Mouse (Mus musculus): Measurements from ENCODE around the gene Snap91. TPM values are rescaled to one million over a fixed set of nuclear protein-coding genes. Genes with fewer than 3 reads are reported as not detected.

Snap91 gene
- total and polyA plus RNA-seq, 2 experiments from 2014 or later, result 151 to 192 TPM

DNA sequence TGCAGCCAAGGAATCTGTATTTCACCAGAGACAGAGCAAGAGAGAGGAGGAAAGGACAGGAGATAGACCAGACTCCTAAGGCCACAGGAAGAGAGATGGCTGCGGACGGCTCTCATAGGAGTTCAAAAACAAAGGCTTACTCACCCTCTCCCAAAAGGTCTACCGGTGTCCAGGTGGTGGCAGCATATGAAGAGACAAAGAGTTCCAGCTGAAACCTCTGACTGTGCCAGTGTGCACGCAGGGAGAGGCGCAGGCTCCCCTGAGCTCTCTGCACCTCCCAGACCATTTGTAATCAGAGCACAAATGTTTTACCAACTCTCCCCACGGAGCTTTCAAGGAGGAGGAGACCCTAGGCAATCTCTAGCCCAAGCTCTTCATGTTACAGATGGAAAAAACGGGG, 81.8 kb downstream of the Snap91 start:
- Histone ChIP-seq H3K9ac (replicated peaks; ENCODE audit: low read length) (no peak overlapping the region), H3K27ac (no peak overlapping the region), H3K36me3 (ENCODE audit: insufficient read depth, low read length) (0 out of 2 replicates have a peak, but pooled peaks cover 3% of the 10 kb centered on the region), H3K4me2 (ENCODE audit: low read depth, low read length) (no peak overlapping the region), H3K4me1 (ENCODE audit: insufficient read depth, low read length) (no peaks in the 10 kb centered on the region), H3K27me3 (ENCODE audit: insufficient read depth, low read length) (no peaks in the 10 kb centered on the region), H3K9me3 (ENCODE audit: low read length) (no peaks in the 10 kb centered on the region), H3K4me3 (ENCODE audit: low read length) (no peak overlapping the region)
- 48% methylated on average over 7 of the region's 7 CpGs for WGBS
- TF ChIP-seq CTCF (IDR thresholded peaks at IDR 0.05; ENCODE audit: low read depth), result no peak
- DNase-seq (ENCODE audit: low spot score) (no peak), ATAC-seq (no peak)

DNA sequence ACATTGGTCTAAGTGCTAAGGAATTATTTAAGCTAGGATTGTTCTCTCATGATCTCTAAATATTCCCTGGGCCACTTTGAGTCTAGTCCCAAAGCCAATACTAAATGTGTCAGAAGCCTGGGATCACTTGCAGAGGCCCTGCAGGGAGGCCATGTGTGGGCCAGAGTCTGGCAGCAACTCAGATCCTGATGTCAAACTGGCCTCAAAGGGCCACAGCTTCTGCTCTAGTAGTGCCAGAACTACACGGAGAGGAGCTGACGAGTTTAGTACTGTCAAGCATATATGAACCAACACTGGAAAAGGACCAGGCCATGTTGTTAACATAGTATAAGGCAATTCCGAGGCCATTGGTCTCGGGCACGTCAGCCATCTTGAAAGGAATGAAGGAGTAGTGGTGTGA, 82.3 kb downstream of the Snap91 start:
- Histone ChIP-seq H3K4me2 (ENCODE audit: low read depth, low read length) (no peak overlapping the region), H3K4me1 (ENCODE audit: insufficient read depth, low read length) (no peaks in the 10 kb centered on the region), H3K27ac (no peak overlapping the region), H3K9me3 (ENCODE audit: low read length) (no peaks in the 10 kb centered on the region), H3K36me3 (ENCODE audit: insufficient read depth, low read length) (peaks cover 6% of the 10 kb centered on the region; the same call in 1 of the 2 replicates), H3K27me3 (ENCODE audit: insufficient read depth, low read length) (no peaks in the 10 kb centered on the region), H3K9ac (replicated peaks; ENCODE audit: low read length) (no peak overlapping the region), H3K4me3 (ENCODE audit: low read length) (no peak overlapping the region)
- 77% methylated on average over 5 of the region's 5 CpGs for WGBS
- TF ChIP-seq CTCF (IDR thresholded peaks at IDR 0.05; ENCODE audit: low read depth), result no peak
- ATAC-seq, result no peak
- no peak for DNase-seq (ENCODE audit: low spot score)

DNA sequence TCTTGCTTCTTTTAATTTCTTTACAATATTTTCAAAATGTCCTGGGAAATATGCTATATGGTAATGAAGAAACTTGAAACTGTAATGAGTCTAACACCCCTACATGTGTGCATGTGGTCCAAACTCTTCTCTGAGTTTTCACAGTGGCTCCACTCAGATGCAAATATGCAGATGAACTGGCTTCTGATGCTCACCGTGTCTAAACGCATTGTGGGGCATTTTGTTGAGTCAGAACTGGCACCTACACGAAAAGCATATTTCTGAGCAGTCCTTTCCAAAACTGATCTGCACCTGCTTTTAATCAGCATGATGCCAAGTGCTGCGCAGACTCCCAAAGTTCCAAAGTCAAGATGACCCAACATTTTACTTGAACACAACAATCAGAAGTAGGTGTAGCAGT, 82.9 kb downstream of the Snap91 start:
- no peak for TF ChIP-seq CTCF (IDR thresholded peaks at IDR 0.05; ENCODE audit: low read depth)
- no peak overlapping the region for H3K4me3 ChIP-seq (ENCODE audit: low read length)
- H3K9me3 ChIP-seq (ENCODE audit: low read length), result no peaks in the 10 kb centered on the region
- ATAC-seq (no peak), DNase-seq (ENCODE audit: low spot score) (no peak)
- peaks cover 7% of the 10 kb centered on the region; the same call in 1 of the 2 replicates for H3K36me3 ChIP-seq (ENCODE audit: insufficient read depth, low read length)
- no peaks in the 10 kb centered on the region for H3K4me1 ChIP-seq (ENCODE audit: insufficient read depth, low read length)
- H3K4me2 ChIP-seq (ENCODE audit: low read depth, low read length), result no peak overlapping the region
- H3K27ac ChIP-seq, result no peak overlapping the region
- WGBS, result 60% methylated on average over 4 of the region's 4 CpGs
- H3K27me3 ChIP-seq (ENCODE audit: insufficient read depth, low read length), result no peaks in the 10 kb centered on the region
- no peak overlapping the region for H3K9ac ChIP-seq (replicated peaks; ENCODE audit: low read length)

- H3K27ac ChIP-seq, result no peak overlapping the region
- TF ChIP-seq CTCF (IDR thresholded peaks at IDR 0.05; ENCODE audit: low read depth), result no peak
- H3K4me1 ChIP-seq (ENCODE audit: insufficient read depth, low read length), result no peaks in the 10 kb centered on the region
- no peaks in the 10 kb centered on the region for H3K27me3 ChIP-seq (ENCODE audit: insufficient read depth, low read length)
- WGBS, result 66% methylated on average over 3 of the region's 3 CpGs
- no peak overlapping the region for H3K4me2 ChIP-seq (ENCODE audit: low read depth, low read length)
- no peak for DNase-seq (ENCODE audit: low spot score)
- no peak overlapping the region for H3K4me3 ChIP-seq (ENCODE audit: low read length)
- H3K9me3 ChIP-seq (ENCODE audit: low read length), result no peaks in the 10 kb centered on the region
- peaks cover 14% of the 10 kb centered on the region; the same call in 1 of the 2 replicates for H3K36me3 ChIP-seq (ENCODE audit: insufficient read depth, low read length)
- H3K9ac ChIP-seq (replicated peaks; ENCODE audit: low read length), result no peak overlapping the region
- ATAC-seq, result no peak
Measured at GRCm38 (mm10) chr9:86795236-86795635, 85.2 kb downstream of the Snap91 start.

- DNase-seq (ENCODE audit: low spot score), result no peak
- H3K4me2 ChIP-seq (ENCODE audit: low read depth, low read length), result no peak overlapping the region
- no peak overlapping the region for H3K4me3 ChIP-seq (ENCODE audit: low read length)
- peaks cover 11% of the 10 kb centered on the region; the same call in 1 of the 2 replicates for H3K36me3 ChIP-seq (ENCODE audit: insufficient read depth, low read length)
- TF ChIP-seq CTCF (IDR thresholded peaks at IDR 0.05; ENCODE audit: low read depth), result no peak
- H3K9ac ChIP-seq (replicated peaks; ENCODE audit: low read length), result no peak overlapping the region
- no peaks in the 10 kb centered on the region for H3K9me3 ChIP-seq (ENCODE audit: low read length)
- no peaks in the 10 kb centered on the region for H3K27me3 ChIP-seq (ENCODE audit: insufficient read depth, low read length)
- no peak overlapping the region for H3K27ac ChIP-seq
- 85% methylated on average over 7 of the region's 7 CpGs for WGBS
- no peak for ATAC-seq
- no peaks in the 10 kb centered on the region for H3K4me1 ChIP-seq (ENCODE audit: insufficient read depth, low read length)
Measured at GRCm38 (mm10) chr9:86791927-86792326, 88.5 kb downstream of the Snap91 start.

DNA sequence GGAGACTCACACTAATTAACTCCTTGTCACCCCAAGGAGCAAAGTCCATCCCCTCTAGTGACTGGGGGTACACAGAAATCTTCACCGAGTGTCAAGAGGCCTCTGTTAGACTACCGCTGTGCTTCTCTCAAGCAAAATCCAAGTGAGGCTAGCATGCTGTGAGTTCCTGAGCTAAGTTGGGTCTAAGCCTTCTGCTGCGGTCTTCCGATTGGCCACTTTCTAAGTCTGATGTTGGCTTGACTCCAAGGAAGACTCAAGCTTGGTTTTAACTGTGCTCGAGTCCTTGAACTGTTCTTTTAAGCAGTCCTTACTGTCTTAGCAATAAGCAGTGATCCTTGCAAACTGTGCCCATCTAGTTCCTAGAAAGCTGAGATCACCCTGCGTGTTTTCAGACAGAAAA, 91.3 kb downstream of the Snap91 start:
- ATAC-seq, result no peak
- no peak for DNase-seq (ENCODE audit: low spot score)

DNA sequence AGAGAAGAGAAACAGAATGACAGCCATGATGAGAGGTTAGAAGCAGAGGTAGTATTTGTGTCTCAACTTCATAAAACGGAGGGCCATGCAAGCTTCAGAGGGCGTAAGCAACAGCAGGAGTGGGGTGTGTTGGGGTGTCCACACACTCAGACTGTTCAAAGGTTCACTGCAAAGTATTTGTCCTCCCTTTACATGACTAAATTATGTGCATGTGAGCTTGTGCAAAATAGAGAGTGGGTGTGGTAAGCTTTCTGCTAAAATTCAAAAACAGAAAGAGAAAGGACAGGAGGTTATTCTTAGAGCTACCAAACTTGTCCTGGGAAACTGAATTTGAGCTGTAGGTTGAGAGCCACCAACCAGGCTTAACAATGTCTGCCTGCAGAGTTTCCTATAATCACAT, 97.6 kb downstream of the Snap91 start:
- Histone ChIP-seq H3K27me3 (ENCODE audit: insufficient read depth, low read length) (no peaks in the 10 kb centered on the region), H3K9me3 (ENCODE audit: low read length) (no peaks in the 10 kb centered on the region), H3K4me1 (ENCODE audit: insufficient read depth, low read length) (no peaks in the 10 kb centered on the region), H3K4me3 (ENCODE audit: low read length) (no peak overlapping the region), H3K4me2 (ENCODE audit: low read depth, low read length) (no peak overlapping the region), H3K36me3 (ENCODE audit: insufficient read depth, low read length) (peaks cover 27% of the 10 kb centered on the region), H3K27ac (no peak overlapping the region), H3K9ac (replicated peaks; ENCODE audit: low read length) (no peak overlapping the region)
- no peak for TF ChIP-seq CTCF (IDR thresholded peaks at IDR 0.05; ENCODE audit: low read depth)
- ATAC-seq (no peak), DNase-seq (ENCODE audit: low spot score) (no peak)
- WGBS, result 92% methylated on average over 2 of the region's 2 CpGs

More for the DNA sequence above, 91.3 kb downstream of the Snap91 start:
- Histone ChIP-seq H3K9ac (replicated peaks; ENCODE audit: low read length) (no peak overlapping the region), H3K9me3 (ENCODE audit: low read length) (no peaks in the 10 kb centered on the region), H3K4me3 (ENCODE audit: low read length) (no peak overlapping the region), H3K4me2 (ENCODE audit: low read depth, low read length) (no peak overlapping the region), H3K27me3 (ENCODE audit: insufficient read depth, low read length) (no peaks in the 10 kb centered on the region), H3K4me1 (ENCODE audit: insufficient read depth, low read length) (no peaks in the 10 kb centered on the region), H3K36me3 (ENCODE audit: insufficient read depth, low read length) (peaks cover 12% of the 10 kb centered on the region; the same call in 1 of the 2 replicates), H3K27ac (no peak overlapping the region)
- WGBS, result 65% methylated on average over 6 of the region's 6 CpGs
- no peak for TF ChIP-seq CTCF (IDR thresholded peaks at IDR 0.05; ENCODE audit: low read depth)
